9 mouse cellular contexts compared by ENCODE assay signal in the genomic region with DNA sequence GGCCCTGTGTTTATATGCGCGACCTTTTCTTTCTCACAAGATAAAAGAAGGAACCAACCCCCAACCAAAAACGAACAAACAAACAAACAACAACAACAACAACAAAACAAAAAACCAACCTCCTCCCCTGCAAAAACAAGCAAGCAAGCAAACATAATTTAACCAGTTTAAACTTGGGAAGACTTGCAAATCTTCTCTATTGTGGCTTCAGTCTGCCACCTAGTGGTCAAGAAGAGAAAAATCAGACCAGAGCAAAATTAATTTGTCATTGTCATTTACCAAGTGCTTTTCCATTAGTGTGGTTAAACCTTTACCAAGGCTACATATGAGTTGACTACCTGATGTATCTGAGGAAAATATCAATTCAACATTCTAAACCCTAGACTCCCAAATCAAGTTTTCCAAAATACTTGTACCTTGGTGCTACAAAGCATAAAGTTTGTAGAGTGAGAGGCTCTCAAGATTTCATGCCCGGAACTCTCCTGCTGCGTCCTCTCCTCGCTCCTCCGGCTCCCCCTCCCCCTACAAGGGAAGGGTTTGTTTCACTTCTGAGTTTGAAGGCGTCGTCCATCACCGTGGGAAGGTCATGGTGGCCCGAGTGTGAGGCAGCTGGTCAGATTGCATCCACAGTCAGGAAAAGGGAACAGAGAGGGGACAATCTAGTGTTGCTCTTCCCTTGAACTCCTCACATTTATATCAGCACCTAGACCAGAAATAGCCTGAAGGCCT. TPM values are rescaled to one million over a fixed set of nuclear protein-coding genes. Genes with fewer than 3 reads are reported as not detected.
A peak's percentile ranks its signal among the peaks of the same experiment; 100 is the strongest.
DNase-seq lines count a peak whose midpoint lies in the region; ATAC-seq and TF ChIP-seq lines count a peak whose summit lies in the region.
"Had no signal": no experiment of that assay in that cellular context is flagged by ENCODE, and none has a peak within 500 bp of the region (broad histone marks: within the 10 kb centered on the region; RNA-seq: fewer than 3 reads in every experiment).

No protein-coding gene starts in this region.

- H3K4me2 ChIP-seq in forebrain, embryonic 12.5 days = no peak overlapping the region
- H3K4me2 ChIP-seq: heart, embryonic 15.5 days had no signal

- TF ChIP-seq CTCF in cerebellum, adult 2 months (IDR thresholded peaks at IDR 0.05; ENCODE audit: borderline replicate concordance, insufficient read depth, low read depth, low read length) = peak; percentile 44; the same call in 1 of the 2 replicates
- peak; percentile 46; the same call in 1 of the 2 replicates for TF ChIP-seq CTCF in lung, adult 2 months (IDR thresholded peaks at IDR 0.05; ENCODE audit: insufficient read depth, low read length)

- H3K4me1 ChIP-seq in cerebellum, adult 2 months (ENCODE audit: control insufficient read depth, insufficient read depth, low read length) = no peaks in the 10 kb centered on the region
- H3K4me1 ChIP-seq in lung, adult 2 months (ENCODE audit: control insufficient read depth, insufficient read depth, low read length) = no peaks in the 10 kb centered on the region
- no peaks in the 10 kb centered on the region for H3K4me1 ChIP-seq in forebrain, embryonic 12.5 days
- H3K4me1 ChIP-seq: heart, embryonic 15.5 days had no signal

- peak; percentile 61 for ATAC-seq in granulocyte monocyte progenitor cell, adult 5-6 weeks (replicated peaks; ENCODE audit: poor library complexity, severe bottlenecking)
- peak; percentile 56 for ATAC-seq in megakaryocyte progenitor cell, adult 5-6 weeks (replicated peaks; ENCODE audit: poor library complexity)
- ATAC-seq in forebrain, embryonic 12.5 days (ENCODE audit: low FRiP score) = no peak

- no peak for TF ChIP-seq POLR2A in cerebellum, adult 2 months (IDR thresholded peaks at IDR 0.05; ENCODE audit: borderline replicate concordance, insufficient read depth, low read length)
- no peak for TF ChIP-seq POLR2A in lung, adult 2 months (IDR thresholded peaks at IDR 0.05; ENCODE audit: borderline replicate concordance, extremely low read depth, low read depth, low read length)

- H3K27ac ChIP-seq in cerebellum, adult 2 months (ENCODE audit: insufficient read depth, low read length) = no peak overlapping the region
- no peak overlapping the region for H3K27ac ChIP-seq in forebrain, embryonic 12.5 days
- H3K27ac ChIP-seq: heart, embryonic 15.5 days had no signal

- no peaks in the 10 kb centered on the region for H3K36me3 ChIP-seq in forebrain, embryonic 12.5 days (replicated peaks)
- H3K36me3 ChIP-seq: heart, embryonic 15.5 days had no signal

- peak in 1 of 2 experiments; percentile 32 for DNase-seq in cerebellum, adult 2 months
- DNase-seq in cerebellum, postnatal 4 days (ENCODE audit: low spot score in 2 of 2) = no peak
- no peak for DNase-seq in lung, adult 2 months
- no peak for DNase-seq in lung, postnatal 4 days
- DNase-seq in urinary bladder, postnatal 36 days (ENCODE audit: low spot score in 2 of 2) = no peak

- H3K27me3 ChIP-seq in cerebellum, adult 2 months (ENCODE audit: control insufficient read depth, insufficient read depth, low read length) = no peaks in the 10 kb centered on the region
- no peaks in the 10 kb centered on the region for H3K27me3 ChIP-seq in forebrain, embryonic 12.5 days
- H3K27me3 ChIP-seq: heart, embryonic 15.5 days had no signal

- no peaks in the 10 kb centered on the region for H3K9me3 ChIP-seq in forebrain, embryonic 12.5 days
- H3K9me3 ChIP-seq: heart, embryonic 15.5 days had no signal

- no peak overlapping the region for H3K9ac ChIP-seq in forebrain, embryonic 12.5 days
- H3K9ac ChIP-seq: heart, embryonic 15.5 days had no signal

- WGBS in cerebellum, adult 2 months = 15% methylated on average over 11 of the region's 11 CpGs
- 17% methylated on average over 11 of the region's 11 CpGs for WGBS in lung, adult 2 months
- 25% methylated on average over 11 of the region's 11 CpGs for WGBS in forebrain, embryonic 12.5 days

- H3K4me3 ChIP-seq in cerebellum, adult 2 months (replicated peaks; ENCODE audit: insufficient read depth, low read depth, low read length) = no peak overlapping the region
- no peak overlapping the region for H3K4me3 ChIP-seq in lung, adult 2 months (replicated peaks; ENCODE audit: extremely low read depth, low read depth, low read length)
- no peak overlapping the region for H3K4me3 ChIP-seq in forebrain, embryonic 12.5 days (replicated peaks)
- H3K4me3 ChIP-seq: heart, embryonic 15.5 days had no signal

RNA-seq across cellular contexts. Expression of a gene that starts 8.0 kb away (rescaled TPM):
- 2.1 and 2.5 TPM in 2 replicates for polyA plus RNA-seq in cerebellum, adult 2 months (2012; rRNA removed)
- polyA plus RNA-seq in lung, adult 2 months (2012; rRNA removed) = 0.15 and 0.57 TPM in 2 replicates
- total RNA-seq in granulocyte monocyte progenitor cell, adult 5-6 weeks (2014; fragmentation: Nextera tagmentation) = 100.0 and 117 TPM in 2 replicates
- total RNA-seq in granulocyte monocyte progenitor cell, adult 5-6 weeks (2017) = 78.2 and 92.9 TPM in 2 replicates
- 195 and 224 TPM in 2 replicates for total RNA-seq in megakaryocyte progenitor cell, adult 5-6 weeks (2015)
- total RNA-seq in megakaryocyte progenitor cell, adult 5-6 weeks (2017) = 72.3 and 90.3 TPM in 2 replicates
- polyA plus RNA-seq in forebrain, embryonic 12.5 days (2016; fragmentation: Nextera tagmentation; extraction: Ambion mirVana) = 181 and 190 TPM in 2 replicates

RNA-seq across cellular contexts. Expression of a gene that starts 10.8 kb away (rescaled TPM):
- 0.33 TPM in 1 of 2 replicates, not detected in the other for polyA plus RNA-seq in cerebellum, adult 2 months (2012; rRNA removed)
- polyA plus RNA-seq in lung, adult 2 months (2012; rRNA removed) = 19.3 and 57.0 TPM in 2 replicates
- total RNA-seq in granulocyte monocyte progenitor cell, adult 5-6 weeks (2014; fragmentation: Nextera tagmentation) = not detected in 2 replicates
- total RNA-seq in granulocyte monocyte progenitor cell, adult 5-6 weeks (2017) = 0.15 TPM in 1 of 2 replicates, not detected in the other
- not detected in 2 replicates for total RNA-seq in megakaryocyte progenitor cell, adult 5-6 weeks (2015)
- not detected in 2 replicates for total RNA-seq in megakaryocyte progenitor cell, adult 5-6 weeks (2017)
- polyA plus RNA-seq in forebrain, embryonic 12.5 days (2016; fragmentation: Nextera tagmentation; extraction: Ambion mirVana) = not detected in 2 replicates
- polyA plus RNA-seq: heart, embryonic 15.5 days had no signal

RNA-seq across cellular contexts. Expression of a gene that starts 28.3 kb away (rescaled TPM):
- 737 and 742 TPM in 2 replicates for polyA plus RNA-seq in cerebellum, adult 2 months (2012; rRNA removed)
- 71.3 and 141 TPM in 2 replicates for polyA plus RNA-seq in lung, adult 2 months (2012; rRNA removed)
- total RNA-seq in granulocyte monocyte progenitor cell, adult 5-6 weeks (2014; fragmentation: Nextera tagmentation) = 322 and 433 TPM in 2 replicates
- total RNA-seq in granulocyte monocyte progenitor cell, adult 5-6 weeks (2017) = 678 and 830 TPM in 2 replicates
- total RNA-seq in megakaryocyte progenitor cell, adult 5-6 weeks (2015) = 378 and 464 TPM in 2 replicates
- 592 and 744 TPM in 2 replicates for total RNA-seq in megakaryocyte progenitor cell, adult 5-6 weeks (2017)
- polyA plus RNA-seq in forebrain, embryonic 12.5 days (2016; fragmentation: Nextera tagmentation; extraction: Ambion mirVana) = 221 and 223 TPM in 2 replicates

Comparison
In these comparisons a context has a peak if more than half of its experiments do, and no peak if none do; other contexts are left out.
1. RNA of a gene that starts 8.0 kb away (polyA plus RNA-seq): 181 to 190 TPM in forebrain, embryonic 12.5 days; 2.1 to 2.5 TPM in cerebellum, adult 2 months and 0.15 to 0.57 TPM in lung, adult 2 months; every median in the first group is over 10 times any median in the second.
2. RNA of a gene that starts 10.8 kb away (polyA plus RNA-seq): 19.3 to 57.0 TPM in lung, adult 2 months; 0.33 TPM in cerebellum, adult 2 months and not detected in forebrain, embryonic 12.5 days; every median in the first group is over 10 times any median in the second.